Mouse (Mus musculus) erythroid progenitor cell, adult 5-6 weeks (primary cell): ENCODE data around the gene Cdkl4. TPM values are rescaled to one million over a fixed set of nuclear protein-coding genes. Genes with fewer than 3 reads are reported as not detected.
"Not testable (repeated sequence)": the region's sequence is repeated elsewhere in the genome, so short reads cannot be mapped to it uniquely, and the experiment has no call there.

Source experiments
- ATAC-seq: replicated peaks from 2 replicates; pipeline ENCODE4 v1.8.0; 2016; ENCODE audit warnings: moderate number of reproducible peaks, mild to moderate bottlenecking, moderate TSS enrichment, inconsistent platforms; ENCODE audit not compliant: poor library complexity, low FRiP score, severe bottlenecking
- total RNA-seq, 2 experiments: library from RNA; stranded (forward) in 1 of 2; stranded (reverse) in 1 of 2; fragments of 150-400 nt in 1 of 2; fragments of 186-747, 209-891 nt in 1 of 2; gene quantifications; 2 replicates each; pipeline versions ENCODE4 v1.2.3 to v1.2.4; 2015 to 2017; ENCODE audit warnings: low replicate concordance in 2 of 2

Gene Cdkl4
- total RNA-seq, 2 experiments from 2014 or later: not detected

DNA sequence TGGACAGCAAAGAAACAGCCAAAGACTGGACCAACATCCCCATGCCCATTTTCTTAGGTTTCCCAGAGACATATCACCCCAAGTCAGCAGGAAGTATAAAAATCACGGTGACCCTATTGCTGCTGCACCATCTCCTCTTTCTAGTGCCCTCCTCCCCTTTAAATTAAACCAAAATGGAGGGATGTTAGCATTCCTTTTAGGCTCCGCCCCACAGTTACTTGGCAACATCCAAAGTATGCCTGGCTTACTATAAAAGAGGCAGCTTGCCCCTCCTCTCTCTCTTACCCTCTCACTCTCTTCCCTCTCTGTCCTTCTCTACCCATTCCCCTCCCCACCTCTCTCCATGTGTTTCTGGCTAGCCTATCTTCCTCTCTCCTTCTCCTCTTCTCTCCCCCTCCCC is 9.2 kb downstream of the Cdkl4 start:
- no peak for ATAC-seq

DNA sequence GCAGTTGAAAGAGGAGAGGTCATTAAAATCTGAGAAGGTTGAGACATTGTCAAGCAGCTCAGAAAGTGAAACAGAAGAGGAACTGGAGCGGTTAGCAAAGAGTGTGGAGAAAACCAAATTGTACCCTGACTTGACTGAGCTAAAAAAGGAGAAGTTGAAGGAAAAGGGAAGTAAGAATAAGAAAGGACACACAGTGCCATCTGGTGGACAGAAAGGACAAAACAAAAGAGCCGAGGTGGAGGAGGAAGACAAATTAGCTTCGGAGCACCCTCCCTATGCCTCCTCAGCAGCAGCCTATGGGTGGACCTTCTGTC is 13.0 kb downstream of the Cdkl4 start:
- ATAC-seq: peak; percentile 69

DNA sequence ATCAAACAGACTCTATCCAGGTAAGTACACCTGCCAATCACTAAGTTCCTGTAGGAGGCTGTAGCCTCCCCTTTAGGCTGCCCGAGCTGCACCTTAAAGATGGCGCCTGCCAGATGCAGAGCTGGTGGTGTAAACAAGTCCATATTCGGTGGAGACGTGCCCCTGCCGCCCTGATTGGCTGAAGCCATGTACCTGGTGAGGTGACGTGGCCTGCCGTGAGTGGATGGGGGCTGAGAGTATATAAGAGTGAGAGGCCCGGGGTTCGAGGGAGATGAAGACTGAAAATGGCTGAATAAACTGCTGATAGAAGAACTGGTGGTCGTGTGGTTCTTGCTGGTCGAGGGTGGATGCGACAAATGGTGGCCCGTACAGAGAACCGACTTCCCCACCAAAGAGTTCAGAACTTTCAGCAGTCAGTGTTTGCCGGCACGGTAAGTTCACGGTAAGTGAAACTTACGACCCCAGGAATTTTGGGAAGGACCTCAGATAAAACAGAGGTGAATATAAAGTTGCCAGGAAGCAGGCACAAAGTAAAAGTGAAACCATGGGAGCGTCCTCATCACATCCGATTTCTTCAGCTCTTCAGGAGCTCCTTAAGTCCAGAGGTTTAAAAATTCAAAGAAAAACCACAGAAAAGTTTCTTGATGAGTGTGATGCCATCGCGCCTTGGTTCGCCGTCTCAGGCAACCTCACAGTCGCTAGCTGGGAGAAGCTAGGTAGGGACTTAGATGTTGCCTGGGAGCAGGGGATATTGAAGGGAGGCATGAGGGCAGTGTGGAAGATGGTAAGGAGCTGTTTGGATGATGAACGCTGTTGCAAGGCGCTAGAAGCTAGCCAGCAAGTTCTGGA is 13.6 kb downstream of the Cdkl4 start:
- ATAC-seq: 0 out of 2 replicates have a peak, but pooled peaks have one; percentile 27

DNA sequence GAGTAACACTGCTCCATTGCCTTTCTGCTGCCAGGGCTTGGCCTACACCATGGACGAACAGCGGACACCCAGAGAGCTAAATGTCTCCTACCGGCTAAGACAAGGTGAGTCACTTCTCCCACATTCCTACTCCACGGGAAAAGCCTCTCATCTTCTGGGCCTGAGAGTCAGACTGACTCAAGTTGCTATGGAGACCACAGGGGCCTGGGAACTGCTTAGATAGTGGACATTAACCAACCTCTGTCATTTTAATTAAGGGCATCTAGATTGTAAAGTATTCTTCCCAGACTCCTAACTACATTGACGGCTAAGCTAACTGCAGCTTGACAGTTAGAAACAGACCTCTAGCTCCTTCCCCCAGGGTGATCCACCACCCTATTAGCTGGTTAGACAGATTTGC is 14.8 kb downstream of the Cdkl4 start:
- no peak for ATAC-seq

DNA sequence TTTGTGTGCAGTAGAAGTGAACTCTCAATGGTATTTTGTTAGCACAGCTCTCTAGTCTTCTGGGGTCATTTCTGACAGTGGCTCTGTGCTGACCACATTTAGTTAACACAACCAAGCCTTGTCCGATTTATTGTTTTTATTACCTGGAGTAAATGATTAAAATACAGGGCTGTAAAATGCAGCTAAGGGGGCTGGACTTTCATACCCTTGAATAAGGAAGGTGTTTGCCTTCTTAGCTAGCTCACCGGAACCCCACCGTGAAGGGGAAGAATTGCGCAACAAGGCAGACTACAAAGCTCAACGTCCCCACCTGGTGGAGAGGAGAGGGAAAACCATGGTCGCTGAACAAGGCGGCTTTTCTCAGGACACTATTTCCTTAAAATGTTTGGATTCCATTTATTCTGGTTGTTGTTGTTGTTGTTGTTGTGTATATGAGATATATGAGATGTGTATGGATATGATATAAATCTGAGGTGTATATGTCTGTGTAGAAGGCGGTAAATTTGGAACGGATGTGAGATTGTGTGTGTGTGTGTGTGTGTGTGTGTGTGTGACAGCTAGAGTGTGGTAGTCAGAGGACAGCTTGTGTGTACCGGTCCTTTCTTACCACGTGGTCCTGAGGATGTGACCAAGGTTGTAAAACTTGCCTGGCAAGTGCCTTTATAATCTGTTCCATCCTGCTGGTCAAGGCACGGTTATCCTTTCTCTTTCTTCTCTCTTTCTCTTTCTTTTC is 16.8 kb downstream of the Cdkl4 start:
- peak; percentile 80 for ATAC-seq

DNA sequence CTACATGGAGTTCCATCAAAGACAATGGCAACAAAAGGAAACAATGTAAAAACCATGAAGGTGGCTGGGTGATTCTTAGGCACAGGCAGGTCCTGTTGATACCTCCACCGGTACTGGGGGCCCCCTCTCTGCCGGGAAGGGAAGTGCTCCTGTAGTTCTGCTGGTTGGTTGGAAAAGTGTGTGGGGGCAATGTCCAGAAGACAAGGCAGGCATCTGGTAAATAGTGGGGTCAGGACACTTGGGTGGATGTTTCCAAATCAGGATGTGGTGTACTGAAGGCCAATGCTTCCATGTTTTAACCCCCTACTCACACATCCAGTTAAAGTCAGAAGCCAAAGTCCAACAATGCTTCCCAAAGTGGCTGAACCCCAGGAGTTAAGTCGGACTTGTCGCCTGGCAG is 17.9 kb downstream of the Cdkl4 start:
- no peak for ATAC-seq

DNA sequence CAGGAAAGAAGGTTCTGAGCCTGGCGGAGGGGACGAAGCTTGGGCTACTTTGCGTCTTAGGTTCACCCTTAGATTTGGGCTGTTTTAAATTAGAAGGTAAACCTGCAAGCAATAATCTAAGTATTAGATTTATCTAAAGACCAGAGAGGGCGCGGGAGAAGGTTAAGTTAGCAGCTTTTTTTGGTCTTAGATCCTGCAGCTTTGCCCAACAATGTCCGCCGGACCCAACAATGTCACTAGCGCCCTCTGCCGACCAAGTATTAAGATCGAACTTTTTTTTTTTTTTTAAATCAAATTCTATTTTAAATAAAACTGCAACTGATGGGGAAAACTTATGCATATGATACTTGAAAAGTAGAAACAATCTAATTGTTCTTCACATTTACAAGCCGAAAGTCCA is 18.6 kb downstream of the Cdkl4 start:
- ATAC-seq: no peak

DNA sequence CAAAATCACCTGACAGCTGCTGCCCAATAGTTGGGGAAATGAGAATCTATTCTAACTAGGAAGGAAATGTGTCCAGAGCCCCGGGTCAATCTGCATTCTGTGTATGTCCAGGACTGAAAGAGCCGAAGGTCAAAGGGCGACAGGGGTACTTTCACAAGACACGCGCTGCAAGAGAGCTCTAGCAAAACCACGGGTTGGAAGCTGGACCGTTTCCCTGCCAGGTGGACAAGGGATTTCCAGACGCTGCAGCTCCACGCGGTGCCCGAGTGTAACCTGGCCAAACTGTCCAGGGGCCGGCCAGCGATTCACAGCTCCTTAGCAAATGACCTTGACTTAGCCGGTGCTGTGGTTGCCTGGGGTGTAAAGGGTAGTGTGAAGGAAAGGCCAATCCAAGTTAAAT is 19.0 kb downstream of the Cdkl4 start:
- no peak for ATAC-seq

DNA sequence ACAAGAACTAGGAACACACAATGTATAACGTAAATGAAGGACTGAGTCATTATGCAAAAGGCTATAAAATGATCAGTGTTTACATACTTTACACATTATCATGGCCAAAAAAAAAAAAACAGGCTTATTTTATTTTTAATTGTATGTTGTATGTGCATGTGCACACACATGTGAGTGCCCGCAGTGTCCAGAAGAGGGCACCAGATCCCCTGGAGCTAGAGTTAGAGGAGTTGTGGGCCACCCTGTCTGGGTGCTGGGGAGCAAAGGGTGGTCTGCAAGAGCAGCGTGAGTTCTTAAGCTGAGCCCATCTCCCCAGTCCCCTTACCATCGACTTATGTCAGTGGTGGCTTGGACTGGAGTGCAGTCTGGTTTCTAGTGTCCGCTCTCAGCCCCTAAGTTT is 20.2 kb downstream of the Cdkl4 start:
- ATAC-seq: no peak

DNA sequence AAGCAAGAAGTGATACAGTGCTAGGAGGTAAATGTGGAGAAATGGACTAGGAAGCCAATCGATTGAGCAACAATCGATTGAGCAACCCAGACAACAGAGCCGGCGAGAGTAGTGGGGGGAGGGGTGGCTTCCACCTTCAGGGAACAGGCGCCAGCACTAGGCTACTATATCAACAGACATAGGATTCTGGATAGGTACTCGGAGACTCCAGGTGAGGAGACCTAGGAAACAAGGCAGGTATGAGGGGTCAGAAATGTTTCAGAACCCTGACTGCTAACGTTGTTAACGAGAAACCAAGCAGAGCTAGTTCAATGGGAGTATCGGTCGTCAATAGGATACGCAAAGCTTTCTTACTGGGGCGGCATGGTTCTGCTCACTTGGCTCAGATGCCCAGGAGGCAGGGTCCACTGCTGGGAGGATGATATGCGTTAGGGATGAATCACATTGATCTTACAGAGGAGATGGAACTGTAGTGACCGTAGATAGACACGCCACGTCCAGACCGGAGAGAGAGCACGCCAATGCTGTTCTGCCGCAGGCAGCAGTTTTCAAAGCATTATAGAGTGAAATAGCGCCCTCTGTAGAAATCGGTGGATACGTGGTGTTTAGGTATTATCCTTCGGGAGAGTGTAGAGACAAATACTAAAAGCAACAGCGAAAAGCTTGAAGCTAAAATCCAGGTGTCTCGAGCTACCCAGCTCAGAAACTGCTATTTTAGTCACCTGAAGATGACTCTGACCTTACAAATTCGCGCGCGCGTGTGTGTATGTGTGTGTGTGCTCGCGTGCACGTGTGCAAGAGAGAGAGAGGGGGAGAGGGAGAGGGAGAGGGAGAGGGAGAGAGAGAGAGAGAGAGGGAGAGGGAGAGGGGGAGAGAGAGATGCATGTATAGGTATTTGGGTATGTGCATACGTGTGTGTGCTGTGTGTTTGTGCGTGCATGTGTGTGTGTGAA is 24.0 kb downstream of the Cdkl4 start:
- peak; percentile 86 for ATAC-seq

DNA sequence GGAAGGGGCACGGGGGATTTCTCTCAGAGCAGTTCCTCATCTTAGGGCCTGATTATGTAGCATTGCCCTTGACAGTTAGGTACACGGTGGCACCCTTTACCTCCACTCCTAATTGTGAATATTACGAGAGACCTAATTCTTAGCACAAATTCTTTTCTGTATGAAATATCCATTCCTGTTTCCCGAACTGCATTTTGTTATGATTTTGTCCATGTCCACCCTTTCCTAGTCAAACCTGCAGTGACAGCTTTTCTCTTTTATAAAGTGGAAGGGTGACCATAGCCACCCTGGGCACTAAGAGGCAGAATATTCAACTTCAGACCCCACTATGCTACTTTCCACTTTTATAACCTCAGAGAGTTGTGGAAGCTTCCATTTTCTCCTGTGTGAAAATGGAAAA is 25.0 kb downstream of the Cdkl4 start:
- ATAC-seq: no peak

DNA sequence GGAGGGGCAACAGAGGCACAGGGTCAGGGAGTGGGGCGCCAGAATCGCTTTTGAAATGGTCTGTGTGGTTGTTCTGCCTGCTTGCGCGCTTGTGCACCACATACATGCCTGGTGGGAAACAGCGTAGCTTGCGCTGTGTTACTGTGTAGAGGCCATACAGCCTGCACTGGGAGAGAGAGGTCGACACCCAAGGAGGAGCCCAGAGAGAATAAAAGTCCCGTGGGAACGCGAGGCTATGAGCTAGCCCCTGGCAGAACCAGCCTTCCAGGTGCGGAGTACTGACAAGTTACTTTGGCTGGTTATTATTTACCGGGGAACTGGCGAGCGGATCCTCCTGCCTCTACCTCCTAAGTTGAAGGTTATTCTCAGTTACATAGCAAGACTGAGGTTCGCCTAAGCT is 26.6 kb downstream of the Cdkl4 start:
- ATAC-seq: no peak

DNA sequence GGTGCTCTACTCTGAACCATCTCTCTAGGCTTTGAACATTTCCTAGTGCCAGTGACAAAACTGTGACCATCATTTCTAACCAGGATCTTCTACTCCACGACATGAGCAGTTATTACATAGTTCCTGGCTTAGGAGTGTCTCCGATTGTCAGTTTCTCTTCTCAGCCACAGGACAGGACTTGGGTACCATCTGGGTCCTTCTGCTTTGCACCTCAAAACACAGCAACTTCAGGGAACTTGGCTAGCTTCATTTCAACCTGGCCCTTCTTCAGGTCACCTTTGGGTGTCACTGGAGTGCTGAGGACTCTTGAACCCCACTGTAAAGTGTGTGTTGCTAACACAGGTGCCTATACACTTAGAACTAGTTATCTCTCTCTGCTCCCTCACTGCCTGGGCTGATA is 30.8 kb downstream of the Cdkl4 start:
- ATAC-seq: no peak

DNA sequence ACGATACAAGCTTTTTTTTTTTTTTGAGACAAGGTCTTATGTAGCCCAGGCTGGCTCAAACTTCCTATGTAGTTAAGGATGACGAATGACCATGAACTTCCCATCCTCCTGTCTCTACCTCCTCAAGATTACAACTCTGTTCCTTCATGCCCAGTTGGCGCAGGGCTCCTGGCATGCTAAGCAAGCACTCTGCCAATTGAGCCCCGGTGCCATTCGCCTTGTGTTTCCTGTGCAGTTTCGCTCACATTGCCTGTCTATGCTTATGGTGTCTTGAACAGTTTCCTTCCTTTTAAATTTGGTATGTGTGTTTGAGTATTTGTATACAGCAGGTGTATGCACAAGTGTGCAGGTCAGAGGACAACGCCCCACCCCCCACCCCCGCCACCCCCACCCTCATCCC is 31.4 kb downstream of the Cdkl4 start:
- no peak for ATAC-seq

DNA sequence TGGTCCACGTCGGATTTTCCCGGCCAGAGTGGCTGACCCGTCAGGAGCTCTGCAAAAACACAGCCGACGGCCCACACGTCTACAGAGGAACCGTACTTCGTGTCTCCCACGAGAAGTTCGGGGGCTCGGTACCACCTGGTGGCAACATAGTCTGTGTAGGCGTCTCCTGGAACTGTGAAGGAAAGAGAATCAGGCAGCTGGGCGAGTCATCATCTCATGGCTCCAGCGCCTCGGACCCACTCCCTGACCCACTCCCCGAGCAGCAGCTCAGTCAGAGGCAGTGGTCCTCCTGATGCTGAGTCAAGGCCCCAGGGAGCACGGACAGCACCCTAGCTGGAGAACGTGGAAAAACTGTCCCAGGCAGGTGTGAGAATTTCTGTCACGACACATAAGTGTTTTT is 34.0 kb downstream of the Cdkl4 start:
- ATAC-seq: no peak

DNA sequence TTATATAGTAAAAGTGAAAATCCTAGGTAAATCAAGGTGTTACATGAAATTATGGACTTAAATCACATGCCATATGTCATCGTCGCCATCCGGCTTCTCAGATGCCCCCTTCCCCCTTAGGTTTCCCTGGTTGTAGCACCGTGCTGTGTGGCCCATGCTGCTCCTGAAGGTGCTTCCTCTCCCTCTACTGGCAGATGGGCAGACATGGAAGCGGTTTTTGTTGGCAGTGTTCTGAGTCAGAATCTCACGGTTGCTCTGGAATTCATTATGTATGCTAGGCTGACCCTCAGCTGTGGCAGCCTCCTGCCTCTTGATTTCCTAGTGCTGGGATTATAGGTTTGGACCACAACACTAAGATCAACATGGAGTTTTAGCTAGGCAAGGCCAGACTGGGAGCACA is 40.5 kb downstream of the Cdkl4 start:
- ATAC-seq: no peak

DNA sequence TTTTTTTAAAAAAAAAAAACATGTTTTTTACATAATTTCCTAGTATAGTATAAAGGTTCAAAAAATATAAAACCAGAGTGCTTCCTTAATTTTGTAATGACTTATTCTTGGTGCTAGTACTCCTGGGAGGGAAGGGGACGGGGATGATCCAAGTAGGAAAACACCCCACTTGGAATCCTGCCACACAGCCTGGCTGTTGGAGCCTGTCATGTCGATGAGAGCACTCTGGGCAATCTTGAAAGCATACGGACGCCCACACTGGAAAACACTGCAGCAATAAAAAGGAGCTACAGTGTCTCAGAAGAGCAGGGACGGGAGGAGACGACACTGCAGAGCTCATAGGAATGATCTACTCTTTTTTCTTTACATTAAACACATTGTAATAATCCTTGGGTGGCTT is 42.0 kb downstream of the Cdkl4 start:
- ATAC-seq: no peak

DNA sequence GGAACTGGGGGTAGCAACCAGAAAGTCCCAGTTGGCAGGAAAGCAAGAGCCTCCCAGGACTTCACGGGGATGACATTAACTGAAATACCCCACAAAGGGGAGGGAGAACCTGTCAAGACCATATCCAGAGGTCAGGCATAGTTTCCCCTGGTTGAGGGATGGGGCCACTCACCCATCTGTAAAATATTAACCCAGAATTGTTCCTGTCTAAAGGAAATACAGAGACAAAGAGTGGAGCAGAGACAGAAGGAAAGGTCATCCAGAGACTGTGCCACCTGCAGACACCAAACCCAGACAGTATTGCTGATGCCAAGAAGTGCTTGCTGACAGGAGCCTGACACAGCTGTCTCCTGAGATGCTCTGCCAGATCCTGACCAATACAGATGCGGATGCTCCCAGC is 46.3 kb downstream of the Cdkl4 start:
- not testable (repeated sequence) for ATAC-seq

DNA sequence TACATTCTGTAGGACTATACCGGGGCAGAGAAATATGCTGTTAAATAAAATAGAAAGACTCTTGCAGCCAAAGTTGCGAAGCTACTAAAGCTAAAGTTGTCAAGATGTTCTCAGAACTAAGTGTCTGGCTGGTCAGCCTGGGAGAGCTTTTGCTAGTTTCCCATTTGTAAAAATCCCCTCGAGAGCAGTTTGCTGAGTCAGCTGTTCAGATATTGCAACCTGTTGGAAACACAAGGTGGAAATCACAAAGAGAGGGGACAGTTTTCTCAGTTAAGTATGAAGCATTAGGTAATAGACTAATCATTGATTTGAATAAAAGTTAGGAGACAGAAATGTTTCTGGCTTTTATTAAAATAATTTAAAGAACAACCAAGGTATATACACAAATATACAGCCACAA is 54.4 kb downstream of the Cdkl4 start:
- no peak for ATAC-seq

DNA sequence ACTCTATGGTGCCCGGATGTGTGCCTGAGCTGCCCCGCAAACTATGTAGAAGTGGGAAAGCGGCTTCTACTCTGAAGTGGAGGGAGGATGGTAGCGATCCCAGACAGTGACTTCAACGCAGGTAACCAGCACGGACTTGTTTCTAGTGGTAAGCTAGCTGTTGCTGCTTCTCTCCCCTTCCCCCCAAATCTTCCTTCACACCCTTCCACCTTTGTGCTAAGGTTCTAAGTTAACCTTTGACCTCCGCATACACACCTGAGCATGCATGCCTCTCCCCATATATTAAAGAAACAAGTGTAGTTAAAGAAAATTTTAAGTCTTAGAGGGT is 55.4 kb downstream of the Cdkl4 start:
- no peak for ATAC-seq
